Mouse (Mus musculus) G1E (cell line): Measurements from ENCODE around the gene Pdlim4.

ENCODE experiments used
- CTCF ChIP-seq: IDR thresholded peaks from 2 replicates; pipeline ENCODE4 v1.5.1; 2012; ENCODE audit warnings: low read depth, low read length, inconsistent platforms, mixed read lengths
- GATA1 ChIP-seq: IDR thresholded peaks from 2 replicates; pipeline ENCODE4 v1.6.1; 2012; ENCODE audit warnings: borderline replicate concordance, low read length, inconsistent platforms, mixed read lengths
- TAL1 ChIP-seq: conservative IDR thresholded peaks from 2 replicates; pipeline ENCODE4 v1.6.1; 2012; ENCODE audit warnings: low read depth, low read length, inconsistent platforms, mixed read lengths

- no peak for TF ChIP-seq TAL1
- TF ChIP-seq CTCF: no peak
- no peak for TF ChIP-seq GATA1
Observed at GRCm38 (mm10) chr11:54056132-54056531, 12.7 kb downstream of the Pdlim4 start.
